Mouse (Mus musculus): ENCODE data around the gene D6Ertd527e. TPM values are rescaled to one million over a fixed set of nuclear protein-coding genes. Genes with fewer than 3 reads are reported as not detected.

D6Ertd527e gene
- total RNA-seq, 1 experiment: not detected

DNA sequence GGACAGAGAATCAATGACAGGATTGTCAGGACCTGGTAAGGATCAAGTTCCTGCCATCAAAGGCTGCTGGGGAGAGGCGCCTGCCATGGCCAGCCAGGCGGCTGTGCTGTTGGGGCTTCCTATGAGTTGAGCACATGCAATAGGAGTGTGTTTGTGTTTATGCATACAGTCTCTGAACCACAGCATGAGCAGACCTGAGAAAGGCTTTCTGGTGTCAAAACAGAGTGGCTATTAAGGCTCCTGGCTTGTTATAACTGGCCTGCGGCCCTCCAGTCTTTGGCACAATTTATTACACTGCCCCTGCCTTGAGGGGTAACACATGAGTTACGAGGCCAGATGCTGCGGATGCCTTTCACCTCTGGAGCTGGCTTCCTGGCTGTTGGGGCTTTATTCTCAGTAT is 55.6 kb downstream of the D6Ertd527e start:
- Histone ChIP-seq H3K4me1 (ENCODE audit: control insufficient read depth in 2 of 2, insufficient read depth in 2 of 2, low read length in 2 of 2, poor library complexity in 1 of 2) (no peaks in the 10 kb centered on the region), H3K27ac (ENCODE audit: insufficient read depth, low read depth, low read length, poor library complexity, severe bottlenecking) (no peak overlapping the region), H3K9me3 (ENCODE audit: control insufficient read depth, insufficient read depth, low read depth, low read length) (no peaks in the 10 kb centered on the region), H3K9ac (ENCODE audit: insufficient read depth, low read depth, low read length, poor library complexity, severe bottlenecking) (no peak overlapping the region), H3K4me3 (ENCODE audit: insufficient read depth in 1 of 2, low read depth in 1 of 2, low read length in 2 of 2, poor library complexity in 1 of 2, severe bottlenecking in 1 of 2) (no peak overlapping the region), H3K36me3 (ENCODE audit: control insufficient read depth, insufficient read depth, low read length, poor library complexity, severe bottlenecking) (no peaks in the 10 kb centered on the region)
- TF ChIP-seq CHD2 (IDR thresholded peaks at IDR 0.05; ENCODE audit: low read depth, low read length) (no peak), ZC3H11A (IDR thresholded peaks at IDR 0.05; ENCODE audit: borderline replicate concordance, low read depth, low read length) (no peak), ZNF384 (IDR thresholded peaks at IDR 0.05; ENCODE audit: low read depth, low read length) (no peak), HCFC1 (IDR thresholded peaks at IDR 0.05; ENCODE audit: borderline replicate concordance, insufficient read depth, low read length) (no peak), MAFK (IDR thresholded peaks at IDR 0.05; ENCODE audit: insufficient read depth, low read depth, low read length) (no peak)
- no peak for DNase-seq (ENCODE audit: low read depth, low spot score)
- in situ Hi-C loops (cut with MboI; ENCODE audit: low sequenced_read_pairs in 2 of 2, unreplicated experiment in 2 of 2): no loop called here

DNA sequence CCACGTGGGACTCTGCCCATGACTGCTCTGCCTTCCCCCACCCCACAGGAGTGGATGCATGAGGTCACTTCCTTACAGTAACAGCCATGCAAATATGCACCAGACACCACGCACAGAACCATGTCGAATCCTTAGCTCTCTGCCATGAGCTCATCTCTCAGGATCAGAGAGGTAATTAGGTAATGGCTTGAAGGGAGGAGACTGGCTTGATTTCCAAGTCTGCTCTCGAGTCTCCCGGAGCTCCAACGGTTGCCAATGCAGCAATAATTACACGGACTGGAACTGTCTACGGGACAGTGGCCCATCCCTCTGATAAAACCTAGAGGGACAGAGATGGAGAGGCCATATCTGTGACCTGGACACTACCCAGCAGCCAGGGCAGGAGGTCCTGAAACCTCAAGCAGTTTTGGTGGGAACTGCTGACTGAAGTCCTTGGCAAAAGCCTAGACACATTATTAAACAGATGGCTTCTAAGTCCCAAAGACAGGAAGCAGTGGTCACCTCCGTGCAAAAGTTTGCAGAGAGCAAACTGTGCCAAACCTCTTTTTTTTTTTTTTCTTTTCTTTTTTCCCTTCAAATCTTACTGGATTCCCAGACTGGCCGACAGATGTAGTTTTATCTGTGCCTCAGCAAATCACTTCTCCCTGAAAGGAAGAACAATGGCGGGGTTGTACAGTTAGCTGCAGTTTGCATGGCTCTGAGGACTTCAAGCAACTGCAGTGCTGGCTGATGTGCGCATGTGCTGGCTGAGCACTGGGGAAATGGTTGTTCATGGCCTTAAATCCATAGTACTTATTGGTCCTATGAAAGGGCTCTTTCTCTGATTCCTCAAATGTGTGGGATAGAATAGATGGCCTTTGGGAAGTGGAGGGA is 57.1 kb downstream of the D6Ertd527e start:
- no peak for DNase-seq (ENCODE audit: low read depth, low spot score)

More for the DNA sequence above, 57.1 kb downstream of the D6Ertd527e start:
- no peaks in the 10 kb centered on the region for H3K9me3 ChIP-seq (ENCODE audit: control insufficient read depth, insufficient read depth, low read depth, low read length)
- TF ChIP-seq ZNF384 (IDR thresholded peaks at IDR 0.05; ENCODE audit: low read depth, low read length): no peak
- no peak for TF ChIP-seq HCFC1 (IDR thresholded peaks at IDR 0.05; ENCODE audit: borderline replicate concordance, insufficient read depth, low read length)
- no peak for TF ChIP-seq MAFK (IDR thresholded peaks at IDR 0.05; ENCODE audit: insufficient read depth, low read depth, low read length)
- no peak for TF ChIP-seq CHD2 (IDR thresholded peaks at IDR 0.05; ENCODE audit: low read depth, low read length)
- TF ChIP-seq ZC3H11A (IDR thresholded peaks at IDR 0.05; ENCODE audit: borderline replicate concordance, low read depth, low read length): no peak
- H3K9ac ChIP-seq (ENCODE audit: insufficient read depth, low read depth, low read length, poor library complexity, severe bottlenecking): no peak overlapping the region
- H3K27ac ChIP-seq (ENCODE audit: insufficient read depth, low read depth, low read length, poor library complexity, severe bottlenecking): no peak overlapping the region
- no peaks in the 10 kb centered on the region for H3K36me3 ChIP-seq (ENCODE audit: control insufficient read depth, insufficient read depth, low read length, poor library complexity, severe bottlenecking)
- in situ Hi-C loops (cut with MboI; ENCODE audit: low sequenced_read_pairs in 2 of 2, unreplicated experiment in 2 of 2): no loop called here
- H3K4me3 ChIP-seq (ENCODE audit: insufficient read depth in 1 of 2, low read depth in 1 of 2, low read length in 2 of 2, poor library complexity in 1 of 2, severe bottlenecking in 1 of 2): no peak overlapping the region
- no peaks in the 10 kb centered on the region for H3K4me1 ChIP-seq (ENCODE audit: control insufficient read depth in 2 of 2, insufficient read depth in 2 of 2, low read length in 2 of 2, poor library complexity in 1 of 2)

Other genes with a start within 250 kb of the D6Ertd527e start
- gene Nfu1, start 95.5 kb upstream of the D6Ertd527e start, total RNA-seq (2012; rRNA removed): 105 and 113 TPM in 2 replicates
- 11.3 and 16.6 TPM in 2 replicates for gene Gfpt1, start 61.9 kb upstream of the D6Ertd527e start, total RNA-seq (2012; rRNA removed)
- gene Antxr1, start 231.1 kb downstream of the D6Ertd527e start, total RNA-seq (2012; rRNA removed): 2.0 and 2.5 TPM in 2 replicates
- gene Gkn1, start 246.2 kb downstream of the D6Ertd527e start, total RNA-seq (2012; rRNA removed): not detected in 2 replicates

Measured in ES-E14 (cell line).